ENCODE assay signal across 28 mouse cellular contexts in genomic region chr4:112302855-112303509, GRCm38 (mm10).
"Had no signal": no experiment of that assay in that cellular context is flagged by ENCODE, and none has a peak within 500 bp of the region (broad histone marks: within the 10 kb centered on the region; RNA-seq: fewer than 3 reads in every experiment).

No protein-coding gene starts in this region.

- DNase-seq: cerebellum, adult 2 months; cerebellum, adult 8-10 months; cerebellum, adult 9-10 months; cerebellum, adult 9-11 months; cerebellum, postnatal 10 days; cerebellum, postnatal 14 days; cerebellum, postnatal 25 days; cerebellum, postnatal 36 days; embryo, embryonic 11 days; gastrocnemius, adult 2 months; gastrocnemius, postnatal 10 days; gastrocnemius, postnatal 14 days; gastrocnemius, postnatal 25 days; gastrocnemius, postnatal 36 days; heart, adult 11 months; heart, adult 18-20 months; heart, adult 2 months had no signal

- H3K4me2 ChIP-seq: embryonic facial prominence, embryonic 12.5 days; embryonic facial prominence, embryonic 13.5 days; embryonic facial prominence, embryonic 15.5 days; forebrain, embryonic 12.5 days; forebrain, embryonic 13.5 days; forebrain, embryonic 15.5 days had no signal

- H3K27ac ChIP-seq: embryonic facial prominence, embryonic 10.5 days; embryonic facial prominence, embryonic 12.5 days; embryonic facial prominence, embryonic 13.5 days; embryonic facial prominence, embryonic 15.5 days; forebrain, embryonic 10.5 days; forebrain, embryonic 12.5 days; forebrain, embryonic 13.5 days; forebrain, embryonic 15.5 days; gastrocnemius, adult 2 months; heart, adult 2 months had no signal

- H3K4me1 ChIP-seq: embryonic facial prominence, embryonic 10.5 days; embryonic facial prominence, embryonic 12.5 days; embryonic facial prominence, embryonic 13.5 days; embryonic facial prominence, embryonic 15.5 days; forebrain, embryonic 10.5 days; forebrain, embryonic 12.5 days; forebrain, embryonic 13.5 days; forebrain, embryonic 15.5 days had no signal

- ATAC-seq: forebrain, embryonic 13.5 days; forebrain, embryonic 14.5 days; forebrain, embryonic 15.5 days; forebrain, embryonic 16.5 days had no signal

- H3K36me3 ChIP-seq: embryonic facial prominence, embryonic 10.5 days; embryonic facial prominence, embryonic 12.5 days; embryonic facial prominence, embryonic 13.5 days; embryonic facial prominence, embryonic 15.5 days; forebrain, embryonic 10.5 days; forebrain, embryonic 12.5 days; forebrain, embryonic 15.5 days had no signal

- H3K9me3 ChIP-seq: embryonic facial prominence, embryonic 13.5 days had no signal

- H3K27me3 ChIP-seq: embryonic facial prominence, embryonic 12.5 days; embryonic facial prominence, embryonic 13.5 days; embryonic facial prominence, embryonic 15.5 days; forebrain, embryonic 12.5 days; forebrain, embryonic 13.5 days; forebrain, embryonic 15.5 days had no signal

- H3K9ac ChIP-seq: embryonic facial prominence, embryonic 12.5 days; embryonic facial prominence, embryonic 13.5 days; embryonic facial prominence, embryonic 15.5 days; forebrain, embryonic 12.5 days; forebrain, embryonic 13.5 days; forebrain, embryonic 15.5 days had no signal

- H3K4me3 ChIP-seq: embryonic facial prominence, embryonic 10.5 days; embryonic facial prominence, embryonic 12.5 days; embryonic facial prominence, embryonic 13.5 days; embryonic facial prominence, embryonic 15.5 days; erythroblast, embryonic 14.5 days; forebrain, embryonic 10.5 days; forebrain, embryonic 12.5 days; forebrain, embryonic 13.5 days; forebrain, embryonic 15.5 days; gastrocnemius, adult 2 months; heart, adult 2 months had no signal
